Mouse (Mus musculus) limb, embryonic 13.5 days (tissue): ENCODE data around the gene Hcfc2. TPM values are rescaled to one million over a fixed set of nuclear protein-coding genes. Genes with fewer than 3 reads are reported as not detected.

Source experiments
- ATAC-seq: fragments of 200-750 bp; cut with Nextera tagmentation; 2 replicates; pipeline ENCODE4 v1.8.0; 2017; ENCODE audit warnings: low read depth, moderate number of reproducible peaks, moderate TSS enrichment; ENCODE audit not compliant: low FRiP score
- H3K27ac ChIP-seq: fragments of 300-500 bp; sonication (generic); 2 replicates; pipeline ENCODE4 v1.5.1; 2015; ENCODE audit warnings: inconsistent platforms, mild to moderate bottlenecking, moderate library complexity
- H3K27me3 ChIP-seq: fragments of 300-500 bp; sonication (generic); 2 replicates; pipeline ENCODE4 v1.6.1; 2015; ENCODE audit warnings: mild to moderate bottlenecking, inconsistent platforms
- H3K36me3 ChIP-seq: fragments of 300-500 bp; sonication (generic); 2 replicates; pipeline ENCODE4 v1.6.1; 2015; ENCODE audit warnings: inconsistent platforms, mild to moderate bottlenecking, moderate library complexity
- H3K4me1 ChIP-seq: fragments of 300-500 bp; sonication (generic); 2 replicates; pipeline ENCODE4 v1.6.1; 2015; ENCODE audit warnings: inconsistent platforms
- H3K4me2 ChIP-seq: fragments of 300-500 bp; sonication (generic); replicated peaks from 2 replicates; pipeline ENCODE4 v1.6.1; 2015; ENCODE audit warnings: inconsistent platforms, mild to moderate bottlenecking, moderate library complexity
- H3K4me3 ChIP-seq: fragments of 300-500 bp; sonication (generic); 2 replicates; pipeline ENCODE4 v1.5.1; 2015; ENCODE audit warnings: moderate library complexity, mild to moderate bottlenecking, inconsistent platforms
- H3K9ac ChIP-seq: fragments of 300-500 bp; sonication (generic); 2 replicates; pipeline ENCODE4 v1.6.1; 2015; ENCODE audit warnings: mild to moderate bottlenecking, inconsistent platforms
- H3K9me3 ChIP-seq: fragments of 300-500 bp; sonication (generic); 2 replicates; pipeline ENCODE4 v1.6.1; 2016; ENCODE audit warnings: inconsistent platforms
- WGBS: fragments of 180-500 bp; shearing (Covaris S2); methylation state at CpG from one replicate; pipeline ENCODE4 v1.1.7; 2015; 5-methylcytosine and 5-hydroxymethylcytosine counted together
- polyA plus RNA-seq: library from polyadenylated mRNA; unstranded; fragments of >200 nt; fragmentation: Nextera tagmentation; extraction: Ambion mirVana; gene quantifications from 2 replicates; pipeline ENCODE4 v1.2.1, GENCODE M21; 2015

The Hcfc2 gene
- polyA plus RNA-seq, 1 experiment from 2014 or later: 51.9 TPM

GRCm38 (mm10) chr10:82744296-82744695, 48.3 kb downstream of the Hcfc2 start:
- 91% methylated on average over 6 of the region's 6 CpGs for whole genome bisulfite sequencing
- no peak for ATAC-seq
- Histone ChIP-seq H3K36me3 (peaks cover 72% of the 10 kb centered on the region), H3K4me2 (no peak overlapping the region), H3K4me3 (no peak overlapping the region), H3K4me1 (no peaks in the 10 kb centered on the region), H3K27ac (no peak overlapping the region), H3K9ac (no peak overlapping the region), H3K9me3 (no peaks in the 10 kb centered on the region), H3K27me3 (no peaks in the 10 kb centered on the region)

- H3K36me3 ChIP-seq: peaks cover 69% of the 10 kb centered on the region
- H3K9me3 ChIP-seq: no peaks in the 10 kb centered on the region
- 91% methylated on average over 5 of the region's 5 CpGs for WGBS
- H3K27me3 ChIP-seq: no peaks in the 10 kb centered on the region
- ATAC-seq: no peak
- H3K27ac ChIP-seq: no peak overlapping the region
- no peak overlapping the region for H3K9ac ChIP-seq
- no peak overlapping the region for H3K4me3 ChIP-seq
- no peaks in the 10 kb centered on the region for H3K4me1 ChIP-seq
- no peak overlapping the region for H3K4me2 ChIP-seq
Observed at GRCm38 (mm10) chr10:82745301-82745700, 49.3 kb downstream of the Hcfc2 start.

- H3K4me1 ChIP-seq: no peaks in the 10 kb centered on the region
Observed at GRCm38 (mm10) chr10:82746988-82747850, 51.3 kb downstream of the Hcfc2 start.

GRCm38 (mm10) chr10:82750778-82751177, 54.8 kb downstream of the Hcfc2 start:
- ATAC-seq: no peak
- no peaks in the 10 kb centered on the region for H3K4me1 ChIP-seq
- peaks cover 94% of the 10 kb centered on the region for H3K36me3 ChIP-seq
- 93% methylated on average over 6 of the region's 6 CpGs for WGBS
- no peak overlapping the region for H3K27ac ChIP-seq
- no peaks in the 10 kb centered on the region for H3K27me3 ChIP-seq
- no peak overlapping the region for H3K9ac ChIP-seq
- no peak overlapping the region for H3K4me2 ChIP-seq
- H3K9me3 ChIP-seq: 0 out of 2 replicates have a peak, but pooled peaks cover 4% of the 10 kb centered on the region
- no peak overlapping the region for H3K4me3 ChIP-seq

More at GRCm38 (mm10) chr10:82746988-82747850, 51.3 kb downstream of the Hcfc2 start:
- no peak for ATAC-seq
- H3K27ac ChIP-seq: no peak overlapping the region
- H3K9me3 ChIP-seq: no peaks in the 10 kb centered on the region
- 86% methylated on average over 15 of the region's 15 CpGs for WGBS
- H3K27me3 ChIP-seq: no peaks in the 10 kb centered on the region
- no peak overlapping the region for H3K4me3 ChIP-seq
- H3K9ac ChIP-seq: no peak overlapping the region
- H3K36me3 ChIP-seq: peaks cover 88% of the 10 kb centered on the region
- H3K4me2 ChIP-seq: no peak overlapping the region

- no peak overlapping the region for H3K27ac ChIP-seq
- 0 out of 2 replicates have a peak, but pooled peaks cover 4% of the 10 kb centered on the region for H3K9me3 ChIP-seq
- H3K4me1 ChIP-seq: peaks cover 11% of the 10 kb centered on the region
- no peak for ATAC-seq
- H3K9ac ChIP-seq: no peak overlapping the region
- no peaks in the 10 kb centered on the region for H3K27me3 ChIP-seq
- WGBS: 95% methylated on average over 3 of the region's 3 CpGs
- H3K4me3 ChIP-seq: no peak overlapping the region
- H3K4me2 ChIP-seq: no peak overlapping the region
- peaks cover 93% of the 10 kb centered on the region for H3K36me3 ChIP-seq
Observed at GRCm38 (mm10) chr10:82752921-82753320, 57.0 kb downstream of the Hcfc2 start.

- H3K27ac ChIP-seq: no peak overlapping the region
- WGBS: 100% methylated on average over 1 of the region's 1 CpGs
- no peak overlapping the region for H3K9ac ChIP-seq
Observed at GRCm38 (mm10) chr10:82754642-82755041, 58.7 kb downstream of the Hcfc2 start.

GRCm38 (mm10) chr10:82755213-82755890, 59.4 kb downstream of the Hcfc2 start:
- H3K27ac ChIP-seq: no peak overlapping the region
- H3K4me3 ChIP-seq: no peak overlapping the region
- H3K4me2 ChIP-seq: no peak overlapping the region
- H3K27me3 ChIP-seq: no peaks in the 10 kb centered on the region
- no peak for ATAC-seq
- H3K36me3 ChIP-seq: peaks cover 96% of the 10 kb centered on the region
- H3K9me3 ChIP-seq: 0 out of 2 replicates have a peak, but pooled peaks cover 4% of the 10 kb centered on the region
- WGBS: 96% methylated on average over 11 of the region's 11 CpGs
- H3K9ac ChIP-seq: no peak overlapping the region
- peaks cover 28% of the 10 kb centered on the region for H3K4me1 ChIP-seq

More at GRCm38 (mm10) chr10:82754642-82755041, 58.7 kb downstream of the Hcfc2 start:
- Histone ChIP-seq H3K9me3 (0 out of 2 replicates have a peak, but pooled peaks cover 4% of the 10 kb centered on the region), H3K4me2 (no peak overlapping the region), H3K27me3 (no peaks in the 10 kb centered on the region), H3K4me3 (no peak overlapping the region), H3K36me3 (peaks cover 92% of the 10 kb centered on the region), H3K4me1 (peaks cover 21% of the 10 kb centered on the region)
- ATAC-seq: no peak

- Histone ChIP-seq H3K27ac (no peak overlapping the region), H3K4me2 (no peak overlapping the region), H3K27me3 (no peaks in the 10 kb centered on the region), H3K4me1 (peaks cover 39% of the 10 kb centered on the region), H3K9me3 (0 out of 2 replicates have a peak, but pooled peaks cover 4% of the 10 kb centered on the region), H3K9ac (no peak overlapping the region), H3K36me3 (peaks cover 96% of the 10 kb centered on the region), H3K4me3 (no peak overlapping the region)
- ATAC-seq: no peak
- WGBS: 90% methylated on average over 9 of the region's 9 CpGs
Observed at GRCm38 (mm10) chr10:82756466-82756865, 60.5 kb downstream of the Hcfc2 start.

- Histone ChIP-seq H3K27me3 (no peaks in the 10 kb centered on the region), H3K4me1 (peaks cover 44% of the 10 kb centered on the region), H3K9ac (no peak overlapping the region), H3K36me3 (peaks cover 88% of the 10 kb centered on the region), H3K9me3 (0 out of 2 replicates have a peak, but pooled peaks cover 4% of the 10 kb centered on the region), H3K4me3 (no peak overlapping the region), H3K27ac (no peak overlapping the region), H3K4me2 (no peak overlapping the region)
- ATAC-seq: no peak
- WGBS: 52% methylated on average over 9 of the region's 9 CpGs
Observed at GRCm38 (mm10) chr10:82757341-82757740, 61.4 kb downstream of the Hcfc2 start.

GRCm38 (mm10) chr10:82758368-82758767, 62.4 kb downstream of the Hcfc2 start:
- WGBS: 80% methylated on average over 6 of the region's 6 CpGs
- Histone ChIP-seq H3K9me3 (0 out of 2 replicates have a peak, but pooled peaks cover 4% of the 10 kb centered on the region), H3K27me3 (no peaks in the 10 kb centered on the region), H3K27ac (no peak overlapping the region), H3K4me1 (peaks cover 46% of the 10 kb centered on the region), H3K4me3 (no peak overlapping the region), H3K4me2 (no peak overlapping the region), H3K36me3 (peaks cover 79% of the 10 kb centered on the region), H3K9ac (no peak overlapping the region)
- no peak for ATAC-seq

GRCm38 (mm10) chr10:82758878-82759277, 62.9 kb downstream of the Hcfc2 start:
- Histone ChIP-seq H3K4me1 (peaks cover 46% of the 10 kb centered on the region), H3K9me3 (0 out of 2 replicates have a peak, but pooled peaks cover 4% of the 10 kb centered on the region), H3K36me3 (peaks cover 74% of the 10 kb centered on the region), H3K4me3 (no peak overlapping the region), H3K27ac (no peak overlapping the region), H3K4me2 (no peak overlapping the region), H3K9ac (no peak overlapping the region), H3K27me3 (no peaks in the 10 kb centered on the region)
- ATAC-seq: no peak
- WGBS: 93% methylated on average over 3 of the region's 3 CpGs

- Histone ChIP-seq H3K4me2 (no peak overlapping the region), H3K4me3 (no peak overlapping the region), H3K4me1 (peaks cover 51% of the 10 kb centered on the region), H3K9me3 (0 out of 2 replicates have a peak, but pooled peaks cover 4% of the 10 kb centered on the region), H3K9ac (no peak overlapping the region), H3K27ac (no peak overlapping the region), H3K36me3 (peaks cover 66% of the 10 kb centered on the region), H3K27me3 (no peaks in the 10 kb centered on the region)
- WGBS: 92% methylated on average over 5 of the region's 5 CpGs
- no peak for ATAC-seq
Observed at GRCm38 (mm10) chr10:82759706-82760105, 63.7 kb downstream of the Hcfc2 start.
